Mouse (Mus musculus) stomach, embryonic 16.5 days (tissue): Measurements from ENCODE around the gene Esrrb. TPM values are rescaled to one million over a fixed set of nuclear protein-coding genes. Genes with fewer than 3 reads are reported as not detected.

Experiments used
- ATAC-seq: fragments of 200-750 bp; cut with Nextera tagmentation; 2 replicates; pipeline ENCODE4 v1.8.0; 2017; ENCODE audit warnings: moderate number of reproducible peaks, moderate TSS enrichment; ENCODE audit not compliant: insufficient read depth, low FRiP score
- H3K27ac ChIP-seq: fragments of 300-500 bp; sonication (generic); 2 replicates; pipeline ENCODE4 v1.5.1; 2014; ENCODE audit warnings: low read length
- H3K27me3 ChIP-seq: fragments of 300-500 bp; sonication (generic); 2 replicates; pipeline ENCODE4 v1.6.1; 2014; ENCODE audit warnings: low read length, control low read depth, mixed read lengths; ENCODE audit not compliant: control insufficient read depth, insufficient read depth
- H3K36me3 ChIP-seq: fragments of 300-500 bp; sonication (generic); 2 replicates; pipeline ENCODE4 v1.6.1; 2014; ENCODE audit warnings: low read length; ENCODE audit not compliant: control insufficient read depth, insufficient read depth
- H3K4me1 ChIP-seq: fragments of 300-500 bp; sonication (generic); 2 replicates; pipeline ENCODE4 v1.6.1; 2014; ENCODE audit warnings: low read length, control low read depth, mixed read lengths; ENCODE audit not compliant: control insufficient read depth, insufficient read depth
- H3K4me2 ChIP-seq: fragments of 300-500 bp; sonication (generic); 2 replicates; pipeline ENCODE4 v1.6.1; 2014; ENCODE audit warnings: low read depth, low read length, mixed read lengths
- H3K4me3 ChIP-seq: fragments of 300-500 bp; sonication (generic); replicated peaks from 2 replicates; pipeline ENCODE4 v1.5.1; 2014; ENCODE audit warnings: mild to moderate bottlenecking, low read length
- H3K9ac ChIP-seq: fragments of 300-500 bp; sonication (generic); 2 replicates; pipeline ENCODE4 v1.6.1; 2014; ENCODE audit warnings: low read length
- H3K9me3 ChIP-seq: fragments of 300-500 bp; sonication (generic); replicated peaks from 2 replicates; pipeline ENCODE4 v1.6.1; 2016; ENCODE audit warnings: low read length, control low read depth; ENCODE audit not compliant: control insufficient read depth
- WGBS: fragments of 180-500 bp; shearing (Covaris S2); extraction: QIAGEN DNeasy Blood & Tissue Kit; methylation state at CpG from one replicate; pipeline ENCODE4 v1.1.7; 2014; 5-methylcytosine and 5-hydroxymethylcytosine counted together
- polyA plus RNA-seq: library from polyadenylated mRNA; unstranded; fragments of >200 nt; fragmentation: Nextera tagmentation; extraction: Ambion mirVana; gene quantifications from 2 replicates; pipeline ENCODE4 v1.2.1, GENCODE M21; 2015

Gene Esrrb
- polyA plus RNA-seq, 1 experiment from 2014 or later: 0.26 TPM

DNA sequence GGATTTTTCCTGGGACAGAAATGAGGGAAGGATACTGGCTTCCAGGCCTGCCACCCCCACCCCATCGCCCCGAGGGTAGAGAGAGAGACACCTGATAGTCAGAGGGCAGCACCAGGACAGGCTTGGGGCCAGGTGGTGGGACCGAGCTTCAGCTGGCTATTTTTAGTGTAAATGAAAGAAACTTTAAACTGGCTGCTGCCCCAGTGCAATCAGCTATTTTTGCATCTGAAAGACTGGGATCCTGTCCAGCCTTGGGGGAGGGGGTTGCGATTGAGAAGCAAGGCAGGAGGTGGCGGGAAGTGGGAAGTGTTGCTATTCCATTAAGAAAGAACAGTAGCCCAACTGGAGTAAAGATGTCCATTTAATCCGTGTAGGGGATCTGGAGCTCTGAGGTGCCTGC is 137.8 kb downstream of the Esrrb start:
- no peaks in the 10 kb centered on the region for H3K36me3 ChIP-seq
- no peaks in the 10 kb centered on the region for H3K9me3 ChIP-seq
- no peak overlapping the region for H3K9ac ChIP-seq
- H3K4me1 ChIP-seq: 0 out of 2 replicates have a peak, but pooled peaks cover 7% of the 10 kb centered on the region
- no peak overlapping the region for H3K4me3 ChIP-seq
- no peak overlapping the region for H3K4me2 ChIP-seq
- no peak for ATAC-seq
- 23% methylated on average over 6 of the region's 6 CpGs for WGBS
- H3K27me3 ChIP-seq: no peaks in the 10 kb centered on the region
- H3K27ac ChIP-seq: no peak overlapping the region

GRCm38 (mm10) chr12:86501728-86502127 is 140.8 kb downstream of the Esrrb start:
- WGBS: 75% methylated on average over 10 of the region's 10 CpGs
- no peak overlapping the region for H3K9ac ChIP-seq
- no peak overlapping the region for H3K27ac ChIP-seq
- no peaks in the 10 kb centered on the region for H3K9me3 ChIP-seq
- H3K4me1 ChIP-seq: 0 out of 2 replicates have a peak, but pooled peaks cover 7% of the 10 kb centered on the region
- no peak overlapping the region for H3K4me2 ChIP-seq
- no peaks in the 10 kb centered on the region for H3K27me3 ChIP-seq
- no peaks in the 10 kb centered on the region for H3K36me3 ChIP-seq
- ATAC-seq: no peak
- no peak overlapping the region for H3K4me3 ChIP-seq

- no peak overlapping the region for H3K9ac ChIP-seq
- no peak overlapping the region for H3K27ac ChIP-seq
- no peaks in the 10 kb centered on the region for H3K36me3 ChIP-seq
- H3K4me1 ChIP-seq: 0 out of 2 replicates have a peak, but pooled peaks cover 2% of the 10 kb centered on the region
- H3K4me3 ChIP-seq: no peak overlapping the region
- WGBS: 74% methylated on average over 4 of the region's 4 CpGs
- no peaks in the 10 kb centered on the region for H3K9me3 ChIP-seq
- no peak for ATAC-seq
- H3K27me3 ChIP-seq: no peaks in the 10 kb centered on the region
- H3K4me2 ChIP-seq: no peak overlapping the region
Observed at GRCm38 (mm10) chr12:86503921-86504320, 143.0 kb downstream of the Esrrb start.

DNA sequence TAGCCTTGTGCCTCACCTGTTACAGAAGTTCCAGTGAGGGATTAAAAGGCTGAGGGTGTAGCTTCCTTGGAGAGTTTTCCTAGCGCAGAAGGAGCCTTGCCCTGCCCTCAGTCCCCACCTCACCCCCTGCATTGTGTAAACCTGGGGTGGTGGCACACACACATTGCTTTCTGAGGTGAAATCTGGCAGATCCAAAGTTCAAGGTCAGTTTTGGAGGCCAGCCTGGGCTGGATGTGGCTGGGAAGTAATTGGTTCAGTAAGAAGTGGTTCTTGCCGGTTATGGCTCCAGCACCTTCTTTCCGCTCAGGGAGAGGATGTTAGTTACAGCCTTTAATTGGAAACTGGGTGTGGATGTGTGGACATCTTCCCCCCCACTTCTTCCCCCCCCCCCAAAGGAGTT is 143.4 kb downstream of the Esrrb start:
- Histone ChIP-seq H3K4me2 (no peak overlapping the region), H3K36me3 (no peaks in the 10 kb centered on the region), H3K27ac (no peak overlapping the region), H3K4me1 (no peaks in the 10 kb centered on the region), H3K9ac (no peak overlapping the region), H3K4me3 (no peak overlapping the region), H3K27me3 (no peaks in the 10 kb centered on the region), H3K9me3 (no peaks in the 10 kb centered on the region)
- no peak for ATAC-seq
- WGBS: 71% methylated on average over 3 of the region's 3 CpGs

DNA sequence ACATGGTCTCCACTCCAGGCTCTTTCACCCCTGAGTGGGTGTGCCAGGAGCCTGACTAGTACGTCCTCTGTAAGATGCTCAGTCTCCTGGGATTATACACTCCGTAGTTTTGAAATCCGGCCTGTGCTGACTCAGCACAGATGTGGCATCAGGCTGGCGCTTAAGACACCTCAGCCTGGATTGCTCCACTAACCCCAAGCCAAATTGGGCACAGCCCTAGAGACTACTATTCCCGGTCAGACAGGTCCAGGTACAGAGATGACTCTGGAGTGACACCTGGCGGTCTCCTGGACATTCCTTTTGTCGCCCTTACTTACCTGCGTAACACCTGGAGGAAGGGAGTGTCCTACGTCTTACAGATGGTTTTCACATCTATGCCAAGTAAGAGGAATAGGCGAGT is 146.8 kb downstream of the Esrrb start:
- no peak for ATAC-seq
- WGBS: 78% methylated on average over 10 of the region's 10 CpGs
- no peak overlapping the region for H3K9ac ChIP-seq

DNA sequence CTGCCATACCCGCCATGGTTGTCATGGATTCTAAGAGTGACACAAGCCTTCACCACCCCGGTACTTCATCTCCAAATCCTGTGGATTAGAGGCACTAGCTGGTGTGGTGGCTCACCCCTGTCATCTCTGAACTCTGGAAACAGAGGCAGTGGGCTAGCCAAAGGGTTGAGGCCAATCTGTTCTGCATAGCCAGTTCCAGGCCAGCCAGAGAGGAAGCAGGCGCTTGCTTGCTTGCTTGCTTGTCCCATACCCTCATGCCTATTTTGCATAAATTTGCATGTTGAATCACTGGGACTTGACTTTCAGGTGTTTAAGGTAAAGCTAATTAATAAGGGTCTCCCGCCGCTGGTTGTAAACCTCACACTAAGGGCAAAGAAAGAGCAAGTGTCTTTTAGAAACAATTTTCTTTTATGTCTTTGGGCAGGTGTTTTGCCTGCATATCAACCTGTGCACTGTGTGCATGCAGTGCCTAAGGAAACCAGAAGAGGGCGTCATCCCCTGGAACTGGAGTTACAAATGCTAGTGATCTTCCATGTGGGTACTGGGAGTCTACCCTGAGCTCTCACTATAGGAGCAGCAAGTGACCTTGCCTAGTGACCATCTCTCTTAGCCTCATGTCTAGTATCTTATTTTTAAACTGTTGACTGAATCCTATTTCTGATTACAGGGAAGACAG is 147.5 kb downstream of the Esrrb start:
- no peaks in the 10 kb centered on the region for H3K27me3 ChIP-seq
- H3K9me3 ChIP-seq: no peaks in the 10 kb centered on the region
- H3K36me3 ChIP-seq: no peaks in the 10 kb centered on the region
- H3K9ac ChIP-seq: no peak overlapping the region
- no peak overlapping the region for H3K27ac ChIP-seq
- ATAC-seq: no peak
- H3K4me3 ChIP-seq: no peak overlapping the region
- H3K4me1 ChIP-seq: no peaks in the 10 kb centered on the region
- H3K4me2 ChIP-seq: no peak overlapping the region
- 74% methylated on average over 6 of the region's 6 CpGs for WGBS

More for the DNA sequence above, 146.8 kb downstream of the Esrrb start:
- Histone ChIP-seq H3K4me3 (no peak overlapping the region), H3K4me2 (no peak overlapping the region), H3K9me3 (no peaks in the 10 kb centered on the region), H3K27ac (no peak overlapping the region), H3K27me3 (no peaks in the 10 kb centered on the region), H3K36me3 (no peaks in the 10 kb centered on the region), H3K4me1 (no peaks in the 10 kb centered on the region)

GRCm38 (mm10) chr12:86509295-86510279 is 148.7 kb downstream of the Esrrb start:
- H3K9ac ChIP-seq: no peak overlapping the region
- 39% methylated on average over 13 of the region's 13 CpGs for WGBS
- no peaks in the 10 kb centered on the region for H3K9me3 ChIP-seq
- H3K27me3 ChIP-seq: no peaks in the 10 kb centered on the region
- H3K4me1 ChIP-seq: no peaks in the 10 kb centered on the region
- no peak for ATAC-seq
- no peak overlapping the region for H3K27ac ChIP-seq
- H3K4me2 ChIP-seq: no peak overlapping the region
- H3K4me3 ChIP-seq: no peak overlapping the region
- H3K36me3 ChIP-seq: no peaks in the 10 kb centered on the region

GRCm38 (mm10) chr12:86512335-86512734 is 151.4 kb downstream of the Esrrb start:
- Histone ChIP-seq H3K27ac (no peak overlapping the region), H3K27me3 (no peaks in the 10 kb centered on the region), H3K4me2 (no peak overlapping the region), H3K9me3 (no peaks in the 10 kb centered on the region), H3K9ac (no peak overlapping the region), H3K4me1 (no peaks in the 10 kb centered on the region), H3K4me3 (no peak overlapping the region), H3K36me3 (no peaks in the 10 kb centered on the region)
- WGBS: 83% methylated on average over 3 of the region's 3 CpGs
- ATAC-seq: no peak

DNA sequence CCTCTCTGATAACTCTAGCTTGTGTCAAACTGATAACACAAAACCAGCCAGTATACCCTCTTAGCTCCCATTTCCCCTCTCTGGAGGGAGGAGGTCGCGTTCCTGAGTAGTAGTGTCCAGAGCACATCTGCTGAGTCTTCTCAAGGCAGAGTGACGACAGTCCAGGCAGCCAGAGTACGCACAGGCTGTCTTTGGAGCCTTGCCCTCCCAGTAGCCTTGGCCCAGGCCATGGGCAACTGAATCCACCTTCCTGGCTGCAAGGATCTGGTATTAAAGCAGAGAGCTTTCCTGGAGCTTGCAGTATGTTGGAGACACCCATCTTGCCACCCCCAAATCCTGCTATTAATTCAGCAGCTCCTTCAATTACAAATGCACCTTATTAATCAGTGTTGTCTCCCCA is 152.7 kb downstream of the Esrrb start:
- H3K9ac ChIP-seq: no peak overlapping the region
- ATAC-seq: no peak
- no peaks in the 10 kb centered on the region for H3K9me3 ChIP-seq
- WGBS: 70% methylated on average over 4 of the region's 4 CpGs
- H3K4me2 ChIP-seq: no peak overlapping the region
- no peak overlapping the region for H3K27ac ChIP-seq
- H3K4me3 ChIP-seq: no peak overlapping the region
- H3K4me1 ChIP-seq: no peaks in the 10 kb centered on the region
- H3K36me3 ChIP-seq: no peaks in the 10 kb centered on the region
- H3K27me3 ChIP-seq: no peaks in the 10 kb centered on the region
